Mouse (Mus musculus): Measurements from ENCODE around the gene Mtr. TPM values are rescaled to one million over a fixed set of nuclear protein-coding genes. Genes with fewer than 3 reads are reported as not detected.
"Not testable (repeated sequence)": the region's sequence is repeated elsewhere in the genome, so short reads cannot be mapped to it uniquely, and the experiment has no call there.

The Mtr gene
- polyA plus RNA-seq, 1 experiment from 2014 or later, result 18.7 TPM

GRCm38 (mm10) chr13:12143347-12143746, 114.6 kb downstream of the Mtr start:
- Histone ChIP-seq H3K4me1 (no peaks in the 10 kb centered on the region), H3K36me3 (no peaks in the 10 kb centered on the region), H3K9me3 (no peaks in the 10 kb centered on the region), H3K27me3 (no peaks in the 10 kb centered on the region), H3K9ac (no peak overlapping the region), H3K4me2 (replicated peaks) (no peak overlapping the region), H3K4me3 (no peak overlapping the region), H3K27ac (no peak overlapping the region)
- no peak for ATAC-seq (ENCODE audit: low FRiP score, low read depth)
- WGBS, result 86% methylated on average over 5 of the region's 5 CpGs

GRCm38 (mm10) chr13:12136461-12136860, 121.5 kb downstream of the Mtr start:
- not testable (repeated sequence) for H3K4me1 ChIP-seq; ATAC-seq (ENCODE audit: low FRiP score, low read depth); H3K27ac ChIP-seq; H3K9ac ChIP-seq; H3K36me3 ChIP-seq; H3K27me3 ChIP-seq; H3K9me3 ChIP-seq; H3K4me2 ChIP-seq (replicated peaks); H3K4me3 ChIP-seq
- 90% methylated on average over 10 of the region's 10 CpGs for WGBS

- H3K9me3 ChIP-seq, result no peaks in the 10 kb centered on the region
- no peak for ATAC-seq (ENCODE audit: low FRiP score, low read depth)
- H3K36me3 ChIP-seq, result no peaks in the 10 kb centered on the region
- H3K4me2 ChIP-seq (replicated peaks), result no peak overlapping the region
- H3K27ac ChIP-seq, result no peak overlapping the region
- WGBS, result 72% methylated on average over 7 of the region's 7 CpGs
- H3K4me1 ChIP-seq, result no peaks in the 10 kb centered on the region
- no peaks in the 10 kb centered on the region for H3K27me3 ChIP-seq
- H3K4me3 ChIP-seq, result no peak overlapping the region
- H3K9ac ChIP-seq, result no peak overlapping the region
These were observed 124.4 kb downstream of the Mtr start for GRCm38 (mm10) chr13:12133549-12133948.

Other genes starting within 250 kb of the Mtr start
- gene Ryr2, start 151.2 kb downstream of the Mtr start, polyA plus RNA-seq (2015; fragmentation: Nextera tagmentation; extraction: Ambion mirVana), result 0.28 and 0.46 TPM in 2 replicates
- gene Actn2, start 82.6 kb upstream of the Mtr start, polyA plus RNA-seq (2015; fragmentation: Nextera tagmentation; extraction: Ambion mirVana), result 161 and 166 TPM in 2 replicates
- gene Heatr1, start 136.9 kb upstream of the Mtr start, polyA plus RNA-seq (2015; fragmentation: Nextera tagmentation; extraction: Ambion mirVana), result 16.1 and 19.0 TPM in 2 replicates
- 17.9 and 18.9 TPM in 2 replicates for gene Lgals8, start 206.8 kb upstream of the Mtr start, polyA plus RNA-seq (2015; fragmentation: Nextera tagmentation; extraction: Ambion mirVana)

All from limb, embryonic 13.5 days (tissue).